Mouse (Mus musculus): ENCODE data around the gene Fbxo30. TPM values are rescaled to one million over a fixed set of nuclear protein-coding genes. Genes with fewer than 3 reads are reported as not detected.

Gene Fbxo30
- polyA plus RNA-seq, 1 experiment from 2014 or later = 22.3 TPM

DNA sequence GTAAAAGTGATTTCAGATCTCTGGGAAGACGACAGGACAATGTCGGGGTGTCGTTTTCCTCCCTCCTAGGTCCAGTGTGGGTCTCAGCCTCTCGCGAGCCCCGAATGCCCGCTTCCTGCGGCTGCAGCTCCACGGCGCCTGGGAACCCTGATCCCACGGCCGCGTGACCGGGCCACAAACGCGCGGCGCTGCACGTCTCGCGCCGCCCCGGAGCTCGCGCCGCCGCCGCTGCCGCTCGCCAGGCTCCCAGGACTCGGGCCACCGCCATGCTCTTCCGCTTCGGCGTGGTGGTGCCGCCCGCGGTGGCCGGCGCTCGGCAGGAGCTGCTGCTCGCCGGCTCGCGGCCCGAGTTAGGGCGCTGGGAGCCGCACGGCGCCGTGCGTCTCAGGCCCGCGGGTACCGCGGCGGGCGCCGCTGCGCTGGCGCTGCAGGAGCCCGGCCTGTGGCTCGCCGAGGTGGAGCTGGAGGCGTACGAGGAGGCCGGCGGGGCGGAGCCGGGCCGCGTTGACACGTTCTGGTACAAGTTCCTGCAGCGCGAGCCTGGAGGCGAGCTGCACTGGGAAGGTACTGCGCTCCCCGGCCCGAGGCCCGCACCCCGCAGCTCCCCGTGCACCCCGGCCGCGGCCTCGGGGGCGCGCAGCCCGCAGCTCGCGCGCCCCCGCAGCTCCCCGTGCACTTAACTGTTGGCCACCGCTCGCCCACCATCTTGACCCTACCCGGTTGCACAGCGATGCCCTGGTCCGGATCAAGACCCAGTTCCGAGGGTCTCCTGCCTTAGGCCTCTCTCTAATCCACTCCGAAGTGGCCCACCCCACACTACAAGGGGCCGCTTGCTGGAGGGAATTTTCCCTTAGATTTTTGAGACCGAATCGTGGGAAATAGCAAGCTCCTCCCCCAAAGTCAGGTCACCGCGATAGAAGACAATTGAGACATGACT is 62.3 kb downstream of the Fbxo30 start, which contains the start of gene Epm2a:
TSS of gene Epm2a (plus strand) at position 200 of the 937 bp plus-strand sequence.
- H3K9me3 ChIP-seq = no peaks in the 10 kb centered on the region

DNA sequence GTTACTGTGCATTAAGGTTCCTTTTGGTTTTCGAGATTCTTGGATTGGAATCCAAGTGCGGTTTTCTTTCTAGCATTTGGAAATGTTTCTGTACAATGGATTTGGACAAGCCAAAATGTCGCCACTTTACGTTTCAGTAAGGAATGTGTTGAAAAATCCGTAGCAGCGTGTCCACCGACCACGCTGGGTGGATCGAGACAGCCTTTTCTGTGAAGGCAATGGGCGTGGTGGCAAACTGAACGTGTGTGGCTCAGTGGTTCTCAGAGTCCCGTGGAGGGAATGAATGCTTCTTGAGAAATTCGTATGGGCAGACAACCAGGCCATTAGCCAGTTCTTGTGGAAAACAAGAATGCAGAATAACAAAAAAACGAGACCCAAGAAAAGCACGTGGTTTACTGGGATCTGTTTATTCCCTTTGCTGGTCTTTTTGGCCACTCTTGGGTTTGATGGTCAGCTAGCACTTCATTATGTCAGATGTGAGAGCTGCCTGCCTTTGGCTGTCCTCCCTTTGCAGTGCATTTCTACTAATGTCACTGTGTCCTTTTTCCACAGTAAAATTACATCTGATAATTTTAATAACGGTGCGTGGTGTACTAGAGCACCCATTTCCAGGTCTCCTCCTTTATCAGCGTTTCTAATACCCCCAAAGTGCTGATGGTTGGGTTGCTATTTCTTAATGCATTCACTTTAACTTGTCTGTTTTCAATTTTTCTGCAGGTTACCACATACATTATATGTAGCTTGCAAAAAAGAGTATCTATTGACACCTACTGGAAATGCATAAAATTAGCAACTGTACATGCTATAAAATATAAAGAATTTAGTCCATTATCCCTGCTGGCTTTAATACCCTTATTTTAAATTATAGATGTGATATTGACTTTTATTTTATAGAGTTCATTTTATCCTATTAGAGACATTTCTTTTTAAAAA is 63.7 kb downstream of the Fbxo30 start:
- WGBS = 77% methylated on average over 18 of the region's 18 CpGs
- peaks cover 7% of the 10 kb centered on the region for H3K4me1 ChIP-seq
- peak overlapping the region; percentile 60; the same call in 1 of the 2 replicates for H3K4me2 ChIP-seq
- H3K27ac ChIP-seq = no peak overlapping the region
- no peaks in the 10 kb centered on the region for H3K9me3 ChIP-seq
- H3K36me3 ChIP-seq (replicated peaks) = no peaks in the 10 kb centered on the region
- no peak overlapping the region for H3K4me3 ChIP-seq
- no peak for ATAC-seq (replicated peaks)
- no peaks in the 10 kb centered on the region for H3K27me3 ChIP-seq (replicated peaks)
- H3K9ac ChIP-seq = no peak overlapping the region

More for the DNA sequence above, 62.3 kb downstream of the Fbxo30 start, which contains the start of gene Epm2a:
- Histone ChIP-seq H3K36me3 (replicated peaks) (no peaks in the 10 kb centered on the region), H3K4me2 (peak within 1 kb of the TSS; percentile 60), H3K4me1 (peaks cover 7% of the 10 kb centered on the region), H3K27ac (peak within 1 kb of the TSS; percentile 95), H3K4me3 (peak within 1 kb of the TSS; percentile 63), H3K27me3 (replicated peaks) (no peaks in the 10 kb centered on the region), H3K9ac (peak within 1 kb of the TSS; percentile 74)
- WGBS = under 1% methylated on average over 105 of the region's 106 CpGs
- ATAC-seq (replicated peaks) = peak; percentile 96

Other genes starting within 250 kb of the Fbxo30 start
- gene Grm1, start 199.0 kb upstream of the Fbxo30 start, polyA plus RNA-seq (2015; fragmentation: Nextera tagmentation; extraction: Ambion mirVana) = 10.1 and 12.6 TPM in 2 replicates
- gene Shprh, start 131.9 kb upstream of the Fbxo30 start, polyA plus RNA-seq (2015; fragmentation: Nextera tagmentation; extraction: Ambion mirVana) = 21.7 and 24.1 TPM in 2 replicates
- gene Epm2a, start 62.1 kb downstream of the Fbxo30 start, polyA plus RNA-seq (2015; fragmentation: Nextera tagmentation; extraction: Ambion mirVana) = 1.4 and 1.6 TPM in 2 replicates

All from midbrain, embryonic 15.5 days (tissue).